Mouse (Mus musculus) brain, embryonic 14.5 days (tissue): ENCODE results near the gene Hoxa3.

Experiments used
- CTCF ChIP-seq: fragments of 200-500 bp; IDR thresholded peaks from 2 replicates; pipeline ENCODE4 v1.5.1; 2012; ENCODE audit warnings: inconsistent platforms, mild to moderate bottlenecking, moderate library complexity, borderline replicate concordance; ENCODE audit not compliant: insufficient read depth, insufficient read length; ENCODE audit errors: extremely low read depth
- POLR2A ChIP-seq: fragments of 200-500 bp; IDR thresholded peaks from 2 replicates; pipeline ENCODE4 v1.6.1; 2012; ENCODE audit warnings: mild to moderate bottlenecking, inconsistent platforms, borderline replicate concordance; ENCODE audit not compliant: poor library complexity, insufficient read depth, insufficient read length, severe bottlenecking; ENCODE audit errors: extremely low read depth

DNA sequence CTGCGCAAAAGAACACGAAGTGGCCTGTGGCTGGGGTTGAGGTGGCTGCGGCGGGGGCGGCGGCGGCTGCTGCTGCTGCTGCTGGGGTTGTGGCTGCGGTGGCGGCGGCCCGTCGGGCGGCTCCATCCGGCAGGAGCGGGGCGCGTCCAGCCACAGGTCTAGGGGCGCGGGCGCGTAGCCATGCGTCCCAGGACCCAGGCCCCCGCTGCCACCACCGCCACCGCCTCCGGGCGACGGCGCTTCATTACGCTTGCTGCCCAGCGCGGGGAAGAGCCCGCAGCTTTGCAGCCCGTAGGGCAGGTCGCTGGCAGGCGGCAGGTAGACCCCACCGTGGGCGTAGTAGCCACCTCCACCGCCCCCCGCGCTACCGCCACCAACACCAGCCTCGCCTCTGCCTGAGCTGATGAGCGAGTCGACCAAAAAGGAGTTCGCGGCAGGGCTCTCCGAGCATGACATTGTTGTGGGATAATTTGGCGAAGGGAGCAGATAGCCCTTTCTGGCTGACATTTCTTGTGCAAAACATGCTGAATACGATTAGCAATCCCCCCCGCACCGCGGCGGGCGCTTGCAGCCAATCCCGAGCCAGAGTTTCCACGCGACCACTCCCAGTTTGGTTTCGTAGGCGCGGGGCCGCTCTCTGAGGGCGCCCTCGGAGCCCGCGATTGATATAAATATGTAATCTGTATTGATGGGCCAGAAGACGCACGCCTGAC, 21.4 kb upstream of the Hoxa3 start:
- no peak for TF ChIP-seq POLR2A
- no peak for TF ChIP-seq CTCF
